Mouse (Mus musculus) G1E (cell line): ENCODE results near the gene Robo4.

Experiments used
- CTCF ChIP-seq: IDR thresholded peaks from 2 replicates; pipeline ENCODE4 v1.5.1; 2012; ENCODE audit warnings: low read depth, low read length, inconsistent platforms, mixed read lengths
- GATA1 ChIP-seq: IDR thresholded peaks from 2 replicates; pipeline ENCODE4 v1.6.1; 2012; ENCODE audit warnings: borderline replicate concordance, low read length, inconsistent platforms, mixed read lengths
- POLR2AphosphoS5 ChIP-seq: IDR thresholded peaks from 2 replicates; pipeline ENCODE4 v1.6.1; 2012; ENCODE audit warnings: low read depth, low read length, inconsistent platforms; ENCODE audit not compliant: insufficient replicate concordance
- TAL1 ChIP-seq: conservative IDR thresholded peaks from 2 replicates; pipeline ENCODE4 v1.6.1; 2012; ENCODE audit warnings: low read depth, low read length, inconsistent platforms, mixed read lengths

- TF ChIP-seq CTCF (no peak), POLR2AphosphoS5 (no peak), TAL1 (no peak), GATA1 (no peak)
Measured at GRCm38 (mm10) chr9:37435616-37436015, 33.9 kb downstream of the Robo4 start.
